Mouse (Mus musculus) brain, embryonic 14.5 days (tissue): ENCODE measurements around the gene Phactr1. TPM values are rescaled to one million over a fixed set of nuclear protein-coding genes. Genes with fewer than 3 reads are reported as not detected.

Experiments used
- DNase-seq: peaks from one replicate; pipeline ENCODE4 v3.0.0-alpha.2; 2011; ENCODE audit warnings: low read depth
- CTCF ChIP-seq: fragments of 200-500 bp; IDR thresholded peaks from 2 replicates; pipeline ENCODE4 v1.5.1; 2012; ENCODE audit warnings: inconsistent platforms, mild to moderate bottlenecking, moderate library complexity, borderline replicate concordance; ENCODE audit not compliant: insufficient read depth, insufficient read length; ENCODE audit errors: extremely low read depth
- POLR2A ChIP-seq: fragments of 200-500 bp; IDR thresholded peaks from 2 replicates; pipeline ENCODE4 v1.6.1; 2012; ENCODE audit warnings: mild to moderate bottlenecking, inconsistent platforms, borderline replicate concordance; ENCODE audit not compliant: poor library complexity, insufficient read depth, insufficient read length, severe bottlenecking; ENCODE audit errors: extremely low read depth
- polyA plus RNA-seq: library from polyadenylated mRNA; depleted of rRNA; stranded (reverse); fragments of >200 nt; gene quantifications from 2 replicates; pipeline ENCODE4 v1.2.3, GENCODE M21; 2012

The Phactr1 gene
- polyA plus RNA-seq, 1 experiment: 40.1 TPM

- DNase-seq: peak; percentile 72
- peak; percentile 78 for TF ChIP-seq CTCF
- TF ChIP-seq POLR2A: no peak
Observed at GRCm38 (mm10) chr13:43173262-43173661, 492.8 kb downstream of the Phactr1 start.

GRCm38 (mm10) chr13:43176676-43177075 lies 496.3 kb downstream of the Phactr1 start:
- TF ChIP-seq CTCF (no peak), POLR2A (no peak)

GRCm38 (mm10) chr13:43177317-43177716 lies 496.9 kb downstream of the Phactr1 start:
- no peak for DNase-seq
- TF ChIP-seq CTCF (no peak), POLR2A (no peak)

More at GRCm38 (mm10) chr13:43176676-43177075, 496.3 kb downstream of the Phactr1 start:
- DNase-seq: no peak

- TF ChIP-seq POLR2A (no peak), CTCF (no peak)
Observed at GRCm38 (mm10) chr13:43181104-43181503, 500.7 kb downstream of the Phactr1 start.

GRCm38 (mm10) chr13:43182465-43183201 lies 502.2 kb downstream of the Phactr1 start:
- DNase-seq: peak; percentile 93
- no peak for TF ChIP-seq POLR2A
- TF ChIP-seq CTCF: peak; percentile 90

More at GRCm38 (mm10) chr13:43181104-43181503, 500.7 kb downstream of the Phactr1 start:
- no peak for DNase-seq

GRCm38 (mm10) chr13:43183248-43184055 lies 503.0 kb downstream of the Phactr1 start:
- peak; percentile 45 for DNase-seq
- TF ChIP-seq POLR2A (no peak), CTCF (no peak)

GRCm38 (mm10) chr13:43187736-43188135 lies 507.3 kb downstream of the Phactr1 start:
- DNase-seq: no peak
- TF ChIP-seq CTCF (no peak), POLR2A (no peak)
